Mouse (Mus musculus): ENCODE measurements around the gene Phf11c.

- no peak for TF ChIP-seq CTCF (IDR thresholded peaks at IDR 0.05; ENCODE audit: control insufficient read depth, insufficient read depth, insufficient replicate concordance, low read depth, low read length)
- no peak for TF ChIP-seq POLR2A (IDR thresholded peaks at IDR 0.05; ENCODE audit: control insufficient read depth, low read depth, low read length)
Observed at GRCm38 (mm10) chr14:59440039-59440438, 44.9 kb upstream of the Phf11c start.

Measured in testis, adult 2 months (tissue).